Mouse (Mus musculus) kidney, postnatal 0 days (tissue): ENCODE measurements around the gene Erbin. TPM values are rescaled to one million over a fixed set of nuclear protein-coding genes. Genes with fewer than 3 reads are reported as not detected.

Experiments
- ATAC-seq: fragments of 200-750 bp; cut with Nextera tagmentation; replicated peaks from 2 replicates; pipeline ENCODE4 v1.8.0; 2017; ENCODE audit warnings: low read depth, moderate number of reproducible peaks, moderate TSS enrichment, moderate library complexity; ENCODE audit not compliant: low FRiP score
- DNase-seq: peaks from one replicate; pipeline ENCODE4 v3.0.0-alpha.2; 2016; ENCODE audit warnings: low spot score
- H3K27ac ChIP-seq: fragments of 300-500 bp; sonication (generic); 2 replicates; pipeline ENCODE4 v1.5.1; 2014; ENCODE audit warnings: mild to moderate bottlenecking
- H3K27me3 ChIP-seq: fragments of 300-500 bp; sonication (generic); 2 replicates; pipeline ENCODE4 v1.6.1; 2014; ENCODE audit warnings: low read length, mixed read lengths; ENCODE audit not compliant: insufficient read depth
- H3K36me3 ChIP-seq: fragments of 300-500 bp; sonication (generic); 2 replicates; pipeline ENCODE4 v1.6.1; 2014; ENCODE audit warnings: low read length, mixed read lengths; ENCODE audit not compliant: insufficient read depth
- H3K4me1 ChIP-seq: fragments of 300-500 bp; sonication (generic); replicated peaks from 2 replicates; pipeline ENCODE4 v1.6.1; 2014; ENCODE audit warnings: antibody characterized with exemption, low read length, mixed read lengths; ENCODE audit not compliant: insufficient read depth
- H3K4me2 ChIP-seq: fragments of 300-500 bp; sonication (generic); 2 replicates; pipeline ENCODE4 v1.6.1; 2014; ENCODE audit warnings: mild to moderate bottlenecking, low read length, moderate library complexity, mixed read lengths
- H3K4me3 ChIP-seq: fragments of 300-500 bp; sonication (generic); replicated peaks from 2 replicates; pipeline ENCODE4 v1.5.1; 2014; ENCODE audit warnings: low read depth, low read length
- H3K9ac ChIP-seq: fragments of 300-500 bp; sonication (generic); 2 replicates; pipeline ENCODE4 v1.6.1; 2014; ENCODE audit warnings: low read depth, low read length
- H3K9me3 ChIP-seq: fragments of 300-500 bp; sonication (generic); replicated peaks from 2 replicates; pipeline ENCODE4 v1.6.1; 2016; ENCODE audit warnings: low read length, inconsistent platforms, mixed read lengths
- CTCF ChIP-seq: IDR thresholded peaks from 2 replicates; pipeline ENCODE4 v1.5.1; 2016; ENCODE audit warnings: antibody characterized with exemption, low read depth, mild to moderate bottlenecking, moderate library complexity
- WGBS: fragments of 180-500 bp; shearing (Covaris S2); extraction: QIAGEN DNeasy Blood & Tissue Kit; methylation state at CpG from one replicate; pipeline ENCODE4 v1.1.7; 2014; 5-methylcytosine and 5-hydroxymethylcytosine counted together
- polyA plus RNA-seq: library from polyadenylated mRNA; unstranded; fragments of >200 nt; fragmentation: Nextera tagmentation; extraction: Ambion mirVana; gene quantifications from 2 replicates; pipeline ENCODE4 v1.2.1, GENCODE M21; 2015

The Erbin gene
- polyA plus RNA-seq, 1 experiment from 2014 or later = 25.9 TPM

DNA sequence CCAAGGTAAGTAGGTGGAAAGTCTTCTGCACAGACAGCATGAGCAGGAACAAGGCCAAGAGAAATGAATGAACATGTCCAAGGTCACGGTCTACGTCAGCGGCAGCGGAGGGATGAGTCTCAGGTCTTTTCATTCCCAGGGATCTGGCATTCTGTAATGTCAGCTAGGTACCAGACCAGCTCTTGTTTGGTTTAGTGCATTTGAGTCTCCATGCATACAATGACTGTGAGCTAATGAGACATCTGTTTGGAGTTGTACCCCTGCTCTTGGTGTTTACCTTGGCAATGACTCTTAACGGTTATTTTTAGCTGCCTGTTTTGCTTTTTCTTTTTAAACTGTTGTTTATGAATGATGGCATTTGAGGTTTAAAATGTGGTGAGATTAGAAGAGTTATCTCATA is 39.5 kb upstream of the Erbin start:
- TF ChIP-seq CTCF = no peak
- H3K4me2 ChIP-seq = no peak overlapping the region
- H3K9me3 ChIP-seq = no peaks in the 10 kb centered on the region
- H3K36me3 ChIP-seq = no peaks in the 10 kb centered on the region
- no peak overlapping the region for H3K4me3 ChIP-seq
- ATAC-seq = no peak
- H3K4me1 ChIP-seq = 0 out of 2 replicates have a peak, but pooled peaks cover 3% of the 10 kb centered on the region
- H3K27ac ChIP-seq = no peak overlapping the region
- WGBS = 50% methylated on average over 5 of the region's 5 CpGs
- peak; percentile 64 for DNase-seq
- no peak overlapping the region for H3K9ac ChIP-seq
- H3K27me3 ChIP-seq = no peaks in the 10 kb centered on the region

DNA sequence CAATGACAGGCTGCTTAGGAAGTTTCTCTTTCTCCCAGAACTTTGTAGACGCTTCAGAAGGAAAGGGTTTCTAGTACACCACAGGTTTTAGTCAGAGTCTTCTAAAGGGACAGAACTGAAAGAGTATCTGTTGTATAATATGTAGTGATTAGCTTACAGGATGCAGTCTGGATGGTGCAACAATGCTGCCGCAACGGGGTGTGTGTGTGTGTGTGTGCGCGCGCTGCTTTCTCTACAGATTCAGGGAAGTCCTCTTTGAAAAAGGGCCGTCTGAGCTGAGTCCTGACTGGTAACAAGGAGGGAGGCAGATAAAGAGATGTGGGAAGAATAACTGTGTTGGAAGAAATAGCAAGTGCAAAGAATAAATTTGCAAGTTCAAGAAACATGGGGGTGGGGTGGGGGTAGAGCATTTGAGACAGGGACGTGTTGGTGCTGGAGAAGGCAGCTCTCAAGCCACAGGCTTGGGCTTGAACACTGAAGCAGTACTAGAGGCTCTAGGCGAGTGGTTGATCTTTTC is 38.4 kb upstream of the Erbin start:
- H3K4me2 ChIP-seq = no peak overlapping the region
- H3K27ac ChIP-seq = no peak overlapping the region
- TF ChIP-seq CTCF = no peak
- H3K9ac ChIP-seq = no peak overlapping the region
- DNase-seq (no peak), ATAC-seq (no peak)
- WGBS = 81% methylated on average over 9 of the region's 9 CpGs
- H3K36me3 ChIP-seq = no peaks in the 10 kb centered on the region
- no peaks in the 10 kb centered on the region for H3K9me3 ChIP-seq
- H3K4me3 ChIP-seq = no peak overlapping the region
- no peaks in the 10 kb centered on the region for H3K27me3 ChIP-seq
- 0 out of 2 replicates have a peak, but pooled peaks cover 3% of the 10 kb centered on the region for H3K4me1 ChIP-seq

DNA sequence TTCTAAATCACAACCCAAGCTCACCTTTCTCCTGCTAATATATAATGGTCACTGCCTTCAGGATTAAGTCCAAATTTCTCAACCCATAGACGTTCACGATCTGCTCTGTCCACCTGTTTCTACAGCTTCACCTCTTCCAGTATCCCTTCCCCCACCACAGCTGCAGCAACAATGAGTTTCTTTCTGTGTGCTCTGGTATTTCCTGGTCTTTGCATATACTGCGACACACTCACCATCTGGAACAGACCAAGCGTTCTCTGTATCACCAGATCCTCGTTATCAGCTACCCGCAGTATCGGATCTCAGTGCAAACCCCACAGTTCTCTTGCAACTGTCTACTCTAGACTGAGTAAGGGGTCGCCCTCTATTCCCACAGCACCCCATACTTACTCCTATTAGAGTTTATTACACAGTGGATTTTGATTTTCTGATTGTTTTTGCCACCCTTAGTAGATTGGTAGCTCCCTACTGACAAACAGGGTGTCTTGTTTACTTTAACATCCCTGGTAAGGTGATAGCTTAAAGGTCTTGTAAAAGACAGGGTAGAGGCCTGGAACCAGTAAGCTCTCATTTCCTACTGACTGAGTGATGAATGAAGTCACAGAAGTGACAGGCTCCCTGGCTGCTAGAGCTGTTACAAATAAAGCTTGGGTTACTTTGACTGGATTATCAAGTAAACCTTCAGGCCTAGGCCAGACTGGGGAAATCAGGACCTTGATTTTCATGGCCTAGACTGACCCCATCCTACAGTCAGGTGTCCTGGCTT is 37.0 kb upstream of the Erbin start:
- Histone ChIP-seq H3K36me3 (no peaks in the 10 kb centered on the region), H3K4me1 (0 out of 2 replicates have a peak, but pooled peaks cover 3% of the 10 kb centered on the region), H3K9ac (no peak overlapping the region), H3K27me3 (no peaks in the 10 kb centered on the region), H3K27ac (no peak overlapping the region; the same call in 1 of the 2 replicates), H3K4me3 (no peak overlapping the region), H3K4me2 (no peak overlapping the region), H3K9me3 (no peaks in the 10 kb centered on the region)
- 27% methylated on average over 8 of the region's 8 CpGs for WGBS
- ATAC-seq = no peak; the same call in 1 of the 2 replicates
- DNase-seq = peak; percentile 67
- TF ChIP-seq CTCF = no peak

DNA sequence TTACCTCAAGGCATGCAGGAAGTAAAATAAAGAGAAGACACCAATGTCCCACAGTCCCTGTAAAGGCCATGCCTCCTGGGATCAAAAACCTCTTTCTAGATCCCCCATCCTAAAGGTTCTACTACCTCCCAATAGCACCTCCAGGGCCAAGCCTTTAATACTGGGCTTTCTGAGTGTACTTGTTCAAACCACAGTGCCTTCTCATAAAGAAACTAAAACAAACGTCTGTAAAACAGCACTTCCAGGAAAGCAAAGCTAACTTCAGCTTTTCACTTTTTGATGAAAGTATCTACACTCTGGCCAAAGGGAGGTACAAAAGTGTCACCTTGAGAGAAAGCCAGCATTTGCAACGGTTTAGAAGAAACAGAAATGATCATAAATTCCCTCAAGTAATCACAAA is 35.3 kb upstream of the Erbin start:
- no peak for DNase-seq
- Histone ChIP-seq H3K9ac (no peak overlapping the region), H3K4me1 (0 out of 2 replicates have a peak, but pooled peaks cover 3% of the 10 kb centered on the region), H3K36me3 (no peaks in the 10 kb centered on the region), H3K4me2 (no peak overlapping the region), H3K4me3 (no peak overlapping the region), H3K9me3 (no peaks in the 10 kb centered on the region), H3K27me3 (no peaks in the 10 kb centered on the region), H3K27ac (no peak overlapping the region)
- no peak for TF ChIP-seq CTCF
- WGBS = 23% methylated on average over 2 of the region's 2 CpGs
- ATAC-seq = no peak

DNA sequence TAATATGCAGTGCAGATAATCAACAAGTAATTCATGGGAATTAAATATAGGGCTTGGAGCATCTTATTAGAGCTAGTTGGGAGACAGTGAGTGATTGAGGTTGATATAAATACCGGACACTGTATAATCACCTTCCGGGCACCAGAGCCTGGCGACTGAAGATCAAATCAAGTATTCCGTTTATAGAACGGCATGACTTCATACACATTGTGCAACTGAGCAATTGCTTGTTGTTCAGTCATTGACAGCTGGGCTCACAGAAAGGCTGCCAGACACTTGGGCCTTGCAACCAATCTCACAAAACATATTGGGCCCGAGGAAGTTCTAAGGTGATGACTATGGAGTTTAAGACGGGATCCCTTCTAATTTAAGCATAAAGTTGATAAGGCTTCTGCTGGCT is 31.1 kb upstream of the Erbin start:
- DNase-seq = no peak
- Histone ChIP-seq H3K9me3 (no peaks in the 10 kb centered on the region), H3K4me2 (no peak overlapping the region), H3K4me3 (no peak overlapping the region), H3K4me1 (no peaks in the 10 kb centered on the region), H3K27ac (no peak overlapping the region), H3K36me3 (no peaks in the 10 kb centered on the region), H3K27me3 (no peaks in the 10 kb centered on the region), H3K9ac (no peak overlapping the region)
- WGBS = 91% methylated on average over 7 of the region's 7 CpGs
- no peak for ATAC-seq
- no peak for TF ChIP-seq CTCF

DNA sequence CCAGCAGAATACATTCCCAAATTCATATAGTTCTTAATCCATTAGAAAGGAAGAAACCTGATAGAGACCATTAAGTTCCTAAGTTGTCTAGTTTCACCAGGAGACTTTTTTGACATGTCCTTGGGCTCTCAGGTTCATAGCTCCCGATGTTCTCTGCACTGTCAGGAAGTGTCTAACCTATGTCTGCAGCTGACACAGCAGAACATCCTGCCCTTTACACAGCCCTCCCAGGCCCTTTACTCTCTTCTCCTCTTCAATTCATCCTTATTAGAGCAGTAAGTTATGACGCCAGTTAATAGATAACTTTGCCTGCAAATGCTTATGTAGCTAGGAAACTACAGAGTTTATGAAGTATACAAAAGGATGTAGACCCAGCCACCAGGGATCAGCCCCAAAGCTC is 20.5 kb upstream of the Erbin start:
- Histone ChIP-seq H3K9me3 (no peaks in the 10 kb centered on the region), H3K4me3 (no peak overlapping the region), H3K27ac (no peak overlapping the region), H3K4me2 (no peak overlapping the region), H3K4me1 (no peaks in the 10 kb centered on the region), H3K27me3 (no peaks in the 10 kb centered on the region), H3K36me3 (no peaks in the 10 kb centered on the region), H3K9ac (no peak overlapping the region)
- 53% methylated on average over 2 of the region's 2 CpGs for WGBS
- TF ChIP-seq CTCF = no peak
- ATAC-seq (peak; percentile 90), DNase-seq (peak; percentile 37)
